Comparison of ENCODE assay signal across 15 mouse cellular contexts in genomic region chr4:56035543-56035942, GRCm38 (mm10).
"Had no signal": no experiment of that assay in that cellular context is flagged by ENCODE, and none has a peak within 500 bp of the region (broad histone marks: within the 10 kb centered on the region; RNA-seq: fewer than 3 reads in every experiment).

No protein-coding gene starts in this region.

- H3K9ac ChIP-seq: limb, embryonic 15.5 days; liver, embryonic 12.5 days; lung, embryonic 14.5 days; midbrain, embryonic 12.5 days had no signal

- H3K27ac ChIP-seq: kidney, postnatal 0 days; limb, embryonic 15.5 days; liver, embryonic 12.5 days; midbrain, embryonic 12.5 days; stomach, postnatal 0 days had no signal

- ATAC-seq: intestine, postnatal 0 days; liver, embryonic 12.5 days had no signal

- H3K27me3 ChIP-seq: limb, embryonic 15.5 days; liver, embryonic 12.5 days; midbrain, embryonic 12.5 days had no signal

- H3K4me2 ChIP-seq: limb, embryonic 15.5 days; liver, embryonic 12.5 days; lung, embryonic 14.5 days; midbrain, embryonic 12.5 days had no signal

- H3K36me3 ChIP-seq: limb, embryonic 15.5 days; liver, embryonic 12.5 days; midbrain, embryonic 12.5 days had no signal

- DNase-seq: kidney, adult 9 months; kidney, postnatal 36 days; layer of hippocampus, adult 9-11 months; layer of hippocampus, postnatal 36 days; lung, embryonic 14.5 days; lung, postnatal 10 days; lung, postnatal 4 days; right cerebral cortex, adult 18-20 months; thymus, postnatal 4 days had no signal

- H3K4me1 ChIP-seq: limb, embryonic 15.5 days; liver, embryonic 12.5 days; midbrain, embryonic 12.5 days had no signal

- H3K4me3 ChIP-seq: limb, embryonic 15.5 days; liver, embryonic 12.5 days; midbrain, embryonic 12.5 days had no signal

- H3K9me3 ChIP-seq: limb, embryonic 15.5 days; liver, embryonic 12.5 days; midbrain, embryonic 12.5 days had no signal
